9 mouse cellular contexts compared by ENCODE assay signal in the genomic region with DNA sequence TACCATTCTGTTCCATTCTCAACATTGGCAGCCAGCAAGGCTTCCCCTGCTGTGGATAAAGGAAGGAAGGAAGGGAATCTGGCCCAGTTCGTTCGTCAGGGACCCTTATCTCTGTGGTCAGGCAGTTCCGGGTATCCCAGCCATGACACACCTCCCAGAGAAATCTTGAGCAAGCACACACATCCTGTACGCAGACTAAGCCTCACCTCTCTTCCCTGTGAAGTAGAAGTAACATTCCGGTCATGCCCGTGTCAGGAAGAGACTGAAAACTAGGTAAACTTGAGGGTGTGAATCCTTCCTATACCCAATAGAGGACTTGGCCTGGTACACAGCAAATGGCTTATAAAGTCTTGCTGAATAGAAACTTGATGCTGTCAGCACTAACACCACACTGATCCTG. TPM values are rescaled to one million over a fixed set of nuclear protein-coding genes. Genes with fewer than 3 reads are reported as not detected.
DNase-seq lines count a peak whose midpoint lies in the region; ATAC-seq and TF ChIP-seq lines count a peak whose summit lies in the region.
"Had no signal": no experiment of that assay in that cellular context is flagged by ENCODE, and none has a peak within 500 bp of the region (broad histone marks: within the 10 kb centered on the region; RNA-seq: fewer than 3 reads in every experiment).

No protein-coding gene starts in this region.

- WGBS in embryonic facial prominence, embryonic 10.5 days: 68% methylated on average over 6 of the region's 6 CpGs
- WGBS in intestine, postnatal 0 days: 20% methylated on average over 6 of the region's 6 CpGs
- WGBS in lung, embryonic 15.5 days: 16% methylated on average over 6 of the region's 6 CpGs

- H3K9ac ChIP-seq in intestine, postnatal 0 days (ENCODE audit: low read depth, low read length): no peak overlapping the region
- H3K9ac ChIP-seq in lung, embryonic 15.5 days: no peak overlapping the region
- H3K9ac ChIP-seq: midbrain, embryonic 12.5 days had no signal

- H3K9me3 ChIP-seq in embryonic facial prominence, embryonic 10.5 days: no peaks in the 10 kb centered on the region
- no peaks in the 10 kb centered on the region for H3K9me3 ChIP-seq in intestine, postnatal 0 days (ENCODE audit: control insufficient read depth)
- no peaks in the 10 kb centered on the region for H3K9me3 ChIP-seq in lung, embryonic 15.5 days
- H3K9me3 ChIP-seq: midbrain, embryonic 12.5 days had no signal

- no peaks in the 10 kb centered on the region for H3K27me3 ChIP-seq in embryonic facial prominence, embryonic 10.5 days (replicated peaks; ENCODE audit: low read depth, poor library complexity, severe bottlenecking)
- no peaks in the 10 kb centered on the region for H3K27me3 ChIP-seq in intestine, postnatal 0 days (replicated peaks; ENCODE audit: control insufficient read depth, insufficient read depth, low read length)
- no peaks in the 10 kb centered on the region for H3K27me3 ChIP-seq in lung, embryonic 15.5 days

- ATAC-seq in intestine, postnatal 0 days: peak; percentile 16; the same call in 1 of the 2 replicates
- peak; percentile 15; the same call in 1 of the 2 replicates for ATAC-seq in lung, embryonic 15.5 days (ENCODE audit: borderline replicate concordance, extremely low read depth, low FRiP score, low TSS enrichment)
- ATAC-seq in erythroid progenitor cell, adult 5-6 weeks (replicated peaks; ENCODE audit: low FRiP score, poor library complexity, severe bottlenecking): no peak
- no peak for ATAC-seq in cerebellum, adult (ENCODE audit: insufficient number of reproducible peaks, low FRiP score, low TSS enrichment)

- TF ChIP-seq CTCF in intestine, postnatal 0 days (IDR thresholded peaks at IDR 0.05; ENCODE audit: low read depth): no peak

- H3K36me3 ChIP-seq in embryonic facial prominence, embryonic 10.5 days (replicated peaks): no peaks in the 10 kb centered on the region
- H3K36me3 ChIP-seq in intestine, postnatal 0 days (ENCODE audit: control insufficient read depth, insufficient read depth): no peaks in the 10 kb centered on the region
- H3K36me3 ChIP-seq in lung, embryonic 15.5 days: no peaks in the 10 kb centered on the region
- H3K36me3 ChIP-seq: midbrain, embryonic 12.5 days had no signal

- 0 out of 2 replicates have a peak overlapping the region, but pooled peaks have one; percentile 4 for H3K4me2 ChIP-seq in intestine, postnatal 0 days (replicated peaks; ENCODE audit: low read depth)
- H3K4me2 ChIP-seq in lung, embryonic 15.5 days: no peak overlapping the region
- H3K4me2 ChIP-seq: midbrain, embryonic 12.5 days had no signal

- peak overlapping the region; percentile 37; the same call in 1 of the 2 replicates for H3K27ac ChIP-seq in embryonic facial prominence, embryonic 10.5 days (replicated peaks)
- peak overlapping the region; percentile 87 for H3K27ac ChIP-seq in intestine, postnatal 0 days (ENCODE audit: low read depth, low read length)
- H3K27ac ChIP-seq in lung, embryonic 15.5 days: peak overlapping the region; percentile 77
- H3K27ac ChIP-seq: midbrain, embryonic 12.5 days had no signal

- DNase-seq in MEL-GATA-1-ER (ENCODE audit: extremely low read depth, low read depth): peak; percentile 66
- DNase-seq in embryonic facial prominence, embryonic 10.5 days (ENCODE audit: low spot score): no peak
- no peak for DNase-seq in Muller cell, postnatal 12 days (ENCODE audit: inconsistent ontology term)
- no peak for DNase-seq in layer of hippocampus, adult 9-10 months (ENCODE audit: low spot score)

- peaks cover 80% of the 10 kb centered on the region for H3K4me1 ChIP-seq in embryonic facial prominence, embryonic 10.5 days
- H3K4me1 ChIP-seq in intestine, postnatal 0 days (replicated peaks; ENCODE audit: control insufficient read depth, insufficient read depth, low read length): peaks cover 36% of the 10 kb centered on the region
- H3K4me1 ChIP-seq in lung, embryonic 15.5 days: peaks cover 96% of the 10 kb centered on the region

- H3K4me3 ChIP-seq in embryonic facial prominence, embryonic 10.5 days: no peak overlapping the region
- H3K4me3 ChIP-seq in intestine, postnatal 0 days (ENCODE audit: low read depth, low read length): no peak overlapping the region
- H3K4me3 ChIP-seq in lung, embryonic 15.5 days: no peak overlapping the region
- H3K4me3 ChIP-seq: midbrain, embryonic 12.5 days had no signal

RNA-seq across cellular contexts. Expression of a gene that starts 21.9 kb away (rescaled TPM):
- 85.4 and 85.8 TPM in 2 replicates for polyA plus RNA-seq in embryonic facial prominence, embryonic 10.5 days (2016; fragmentation: Nextera tagmentation; extraction: Ambion mirVana)
- 70.9 and 84.5 TPM in 2 replicates for polyA plus RNA-seq in intestine, postnatal 0 days (2015; fragmentation: Nextera tagmentation; extraction: Ambion mirVana)
- 124 and 129 TPM in 2 replicates for polyA plus RNA-seq in lung, embryonic 15.5 days (2015; fragmentation: Nextera tagmentation; extraction: Ambion mirVana)
- total RNA-seq in erythroid progenitor cell, adult 5-6 weeks (2015; ENCODE audit: low replicate concordance): 0.42 and 1.4 TPM in 2 replicates
- 0.90 and 1.2 TPM in 2 replicates for total RNA-seq in erythroid progenitor cell, adult 5-6 weeks (2017; ENCODE audit: low replicate concordance)

Comparison
In these comparisons a context has a peak if more than half of its experiments do, and no peak if none do; other contexts are left out.
1. H3K27ac ChIP-seq: peak in every context shown above with its lines; median percentile 87 in intestine, postnatal 0 days; 77 in lung, embryonic 15.5 days; 37 in embryonic facial prominence, embryonic 10.5 days.
2. ATAC-seq: peak in intestine, postnatal 0 days (single experiment) and lung, embryonic 15.5 days (single experiment); none in erythroid progenitor cell, adult 5-6 weeks (single experiment) and cerebellum, adult (single experiment).